Mouse (Mus musculus) heart, postnatal 14 days (tissue): Measurements from ENCODE around the gene Npepps. TPM values are rescaled to one million over a fixed set of nuclear protein-coding genes. Genes with fewer than 3 reads are reported as not detected.
A peak's percentile ranks its signal among the peaks of the same experiment; 100 is the strongest.
"Not testable (repeated sequence)": the region's sequence is repeated elsewhere in the genome, so short reads cannot be mapped to it uniquely, and the experiment has no call there.

Experiments used
- DNase-seq, 2 experiments: peaks; one replicate each; pipeline ENCODE4 v3.0.0; 2021 to 2022
- intact Hi-C: fragments of 180-260 bp; cut with DNase I; formaldehyde crosslinking; loops from one replicate; pipeline ENCODE4 v1.15.1; 2025
- total RNA-seq, 2 experiments: library from RNA; stranded (reverse); gene quantifications; 2 replicates each; pipeline ENCODE4 v1.2.3; 2021

Gene Npepps
- total RNA-seq, 2 experiments from 2014 or later = 65.4 to 70.8 TPM

- DNase-seq = peak; percentile 60 to 76
- intact Hi-C loops = no loop called here
These were observed 21.9 kb upstream of the Npepps start for GRCm38 (mm10) chr11:97302231-97302781.

DNA sequence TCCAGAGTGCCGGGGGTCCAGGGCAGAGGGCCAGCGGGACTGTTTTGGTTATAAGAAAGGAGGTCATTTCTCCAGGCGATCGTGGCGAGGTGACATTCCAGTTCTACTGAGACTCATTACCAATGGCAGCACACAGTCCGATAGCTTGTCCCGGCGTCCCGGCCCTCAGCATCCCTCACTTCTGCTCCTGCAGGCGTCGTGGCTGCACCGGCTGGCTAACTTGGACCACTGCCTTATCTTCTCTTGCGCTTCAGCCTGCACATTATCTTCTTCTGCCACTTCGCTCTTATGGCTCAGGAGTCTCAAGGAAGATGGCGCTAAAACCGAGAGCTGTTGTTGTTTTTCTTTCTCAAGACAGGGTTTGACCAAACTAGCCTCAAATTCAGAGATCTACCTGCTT lies 21.0 kb upstream of the Npepps start:
- no peak for DNase-seq
- intact Hi-C loops = loop anchor here (2.0 kb wide), 1 partner anchor 21 kb away; the partner anchor contains the start of gene Npepps

DNA sequence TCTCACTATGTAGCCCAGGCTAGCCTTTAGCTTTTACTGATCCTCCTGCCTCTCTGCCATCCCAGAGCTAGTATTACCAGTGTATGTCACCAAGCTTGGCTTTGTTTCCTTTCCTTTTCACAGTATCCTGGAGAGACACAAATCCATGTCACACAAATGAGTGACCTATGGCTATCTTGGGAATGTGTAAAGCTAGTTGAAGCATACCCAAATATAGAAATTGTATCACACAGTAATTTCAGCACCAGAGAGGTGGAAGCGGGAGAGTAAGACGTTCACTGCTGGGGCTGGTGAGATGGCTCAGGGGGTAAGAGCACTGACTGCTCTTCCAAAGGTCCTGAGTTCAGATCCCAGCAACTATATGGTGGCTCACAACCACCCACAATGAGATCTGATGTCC lies 19.5 kb upstream of the Npepps start:
- intact Hi-C loops = loop anchor here (2.0 kb wide), 1 partner anchor 19 kb away; the partner anchor contains the start of gene Npepps
- DNase-seq = no peak

DNA sequence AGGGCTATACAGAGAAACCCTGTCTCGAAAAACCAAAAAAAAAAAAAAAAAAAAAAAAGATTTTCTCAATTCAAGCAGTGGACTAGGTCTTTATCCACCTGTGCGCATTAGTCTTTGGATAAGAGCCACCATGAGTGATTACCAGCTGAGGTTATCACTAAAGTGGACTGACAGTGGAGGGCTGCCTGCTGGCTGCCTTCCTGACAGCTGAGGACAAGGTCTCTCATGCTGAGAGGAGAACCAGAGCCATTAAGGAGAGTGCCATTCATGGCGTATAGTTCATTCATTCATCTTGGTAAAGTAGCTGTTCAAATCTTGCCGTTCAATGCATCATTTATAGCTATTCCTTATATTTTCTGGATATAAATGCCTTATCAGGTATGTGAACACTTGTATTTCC lies 16.1 kb upstream of the Npepps start:
- intact Hi-C loops = no loop called here
- DNase-seq = peak in 1 of 2 experiments; percentile 26

- intact Hi-C loops = no loop called here
These were observed 12.3 kb upstream of the Npepps start for GRCm38 (mm10) chr11:97292731-97293130.

GRCm38 (mm10) chr11:97289276-97290230 lies 9.1 kb upstream of the Npepps start:
- intact Hi-C loops = no loop called here
- DNase-seq = peak; percentile 55 to 72

More at GRCm38 (mm10) chr11:97292731-97293130, 12.3 kb upstream of the Npepps start:
- no peak for DNase-seq

- no peak for DNase-seq
- intact Hi-C loops = no loop called here
These were observed 7.2 kb upstream of the Npepps start for GRCm38 (mm10) chr11:97287643-97288042.

DNA sequence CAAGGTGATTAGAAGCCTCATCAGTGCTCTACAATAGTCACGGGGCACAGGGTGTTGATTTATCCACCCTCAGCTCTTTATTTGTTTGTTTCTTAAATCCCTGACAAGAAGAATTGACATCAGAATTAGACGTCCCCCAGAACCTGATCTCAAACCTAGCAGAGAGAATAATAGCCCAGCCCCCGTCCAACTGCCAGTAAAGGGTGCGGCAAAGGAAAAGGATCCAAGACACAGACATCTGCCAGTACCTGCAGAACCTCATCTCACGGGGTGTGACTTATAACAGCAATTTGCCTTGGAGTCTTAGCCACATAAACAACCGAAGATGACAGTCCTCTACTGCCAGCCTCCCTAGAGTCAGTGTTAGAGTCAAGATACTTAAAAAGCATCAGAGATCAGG lies 6.5 kb upstream of the Npepps start:
- no peak for DNase-seq
- intact Hi-C loops = no loop called here

- DNase-seq = peak in 1 of 2 experiments; percentile 25
- intact Hi-C loops = no loop called here
These were observed 5.7 kb upstream of the Npepps start for GRCm38 (mm10) chr11:97285852-97286775.

DNA sequence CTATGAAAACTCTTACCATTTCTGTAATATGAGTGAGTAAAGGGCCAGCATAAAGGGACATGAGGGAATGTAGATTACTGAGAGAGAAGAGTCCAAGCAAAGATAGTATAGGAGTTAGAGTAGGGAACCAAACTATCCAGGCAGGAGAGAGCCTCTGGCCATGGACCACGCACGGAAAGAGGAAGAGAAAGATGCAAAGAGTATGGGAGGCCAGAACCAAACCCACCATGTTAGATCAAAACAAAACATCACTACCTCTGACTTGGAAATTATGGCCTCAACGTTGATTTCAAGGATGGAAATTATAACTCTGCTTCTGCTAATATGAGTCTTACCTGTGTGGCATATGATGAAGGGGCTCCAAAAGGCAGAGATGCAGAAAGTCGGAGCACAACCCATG lies 4.4 kb upstream of the Npepps start:
- intact Hi-C loops = no loop called here

GRCm38 (mm10) chr11:97282179-97282578 lies 1.7 kb upstream of the Npepps start:
- no peak for DNase-seq

More for the DNA sequence above, 4.4 kb upstream of the Npepps start:
- DNase-seq = no peak

DNA sequence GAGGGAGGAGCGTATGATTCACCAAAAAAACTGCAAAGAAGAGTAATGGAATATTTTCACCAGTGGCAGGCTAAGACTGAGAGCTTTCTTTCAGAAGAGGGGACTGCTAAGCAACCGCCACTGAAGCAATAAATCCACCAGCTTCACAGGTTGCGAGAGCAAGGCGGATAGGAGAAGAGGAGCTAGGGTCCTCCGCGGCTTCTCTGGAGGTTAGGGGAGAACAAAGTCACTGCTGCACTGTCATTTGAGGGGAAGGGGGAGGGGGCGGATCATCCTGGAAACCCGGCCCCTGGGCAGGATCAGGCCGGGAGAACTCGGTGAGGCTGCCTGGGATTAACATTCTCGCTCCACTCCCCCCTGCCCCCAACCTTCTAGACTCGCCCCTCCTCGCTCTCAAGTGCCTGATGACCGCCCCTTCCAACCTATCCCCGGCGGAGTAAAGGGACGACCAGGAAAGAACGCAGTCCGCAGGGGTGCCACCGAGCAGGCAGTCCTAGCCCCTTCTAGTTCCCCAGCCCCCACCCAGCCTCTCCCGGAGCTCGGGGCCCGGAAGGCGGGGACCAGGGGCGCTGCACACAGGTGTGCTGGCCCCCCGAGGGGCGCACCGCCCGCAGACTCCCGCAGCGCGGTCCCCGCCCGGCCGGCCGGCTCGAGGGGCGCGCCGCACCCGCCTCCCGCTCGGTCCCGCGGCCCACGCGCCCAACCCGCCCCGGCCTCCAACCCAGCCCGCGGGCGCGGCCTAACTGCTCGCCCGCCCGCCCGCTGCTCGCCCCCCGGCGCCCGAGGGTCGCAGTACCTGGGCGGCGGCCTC lies 828 bp downstream of the Npepps start:
- intact Hi-C loops = loop anchor here (2.0 kb wide), 2 partner anchors 21 to 35 kb away; partner anchors contain the start of gene Mrpl45
- DNase-seq = peak; percentile 59 to 68

More at GRCm38 (mm10) chr11:97282179-97282578, 1.7 kb upstream of the Npepps start:
- intact Hi-C loops = no loop called here

DNA sequence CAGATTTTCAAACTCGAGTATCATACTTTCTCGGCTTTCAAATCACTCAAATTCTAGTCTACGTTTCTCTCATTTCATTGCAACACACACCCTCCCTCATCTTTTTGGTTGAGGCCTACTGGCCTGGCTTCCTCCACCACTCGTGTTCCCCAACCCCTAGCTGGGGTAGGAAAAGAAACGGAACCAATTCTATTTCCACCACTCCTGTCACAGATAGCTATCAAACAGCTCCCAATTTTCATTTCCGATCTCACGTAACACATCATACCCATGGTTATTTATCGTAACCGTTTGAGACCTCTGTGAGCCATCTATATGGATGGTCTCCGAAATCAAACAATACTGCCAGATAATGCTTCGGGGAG lies 1.4 kb downstream of the Npepps start:
- DNase-seq = no peak
- intact Hi-C loops = no loop called here

DNA sequence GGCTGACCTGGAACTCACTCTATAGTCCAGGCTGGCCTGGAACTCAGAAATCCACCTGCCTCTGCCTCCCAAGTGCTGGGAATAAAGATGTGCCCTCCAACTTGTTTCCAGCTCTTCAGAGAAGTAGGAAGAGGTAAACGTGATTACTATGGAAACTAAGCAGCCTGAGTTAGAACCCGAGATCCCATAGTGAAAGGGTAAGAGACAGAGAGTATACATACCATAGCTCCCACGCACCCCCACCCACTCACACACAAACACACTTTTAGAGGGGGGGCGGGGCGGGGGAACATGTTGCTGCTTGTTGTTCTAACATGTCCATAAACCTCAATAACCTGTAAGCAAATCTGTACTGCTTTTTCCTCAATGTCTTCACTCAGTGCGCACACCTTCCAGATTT lies 2.0 kb downstream of the Npepps start:
- intact Hi-C loops = no loop called here

DNA sequence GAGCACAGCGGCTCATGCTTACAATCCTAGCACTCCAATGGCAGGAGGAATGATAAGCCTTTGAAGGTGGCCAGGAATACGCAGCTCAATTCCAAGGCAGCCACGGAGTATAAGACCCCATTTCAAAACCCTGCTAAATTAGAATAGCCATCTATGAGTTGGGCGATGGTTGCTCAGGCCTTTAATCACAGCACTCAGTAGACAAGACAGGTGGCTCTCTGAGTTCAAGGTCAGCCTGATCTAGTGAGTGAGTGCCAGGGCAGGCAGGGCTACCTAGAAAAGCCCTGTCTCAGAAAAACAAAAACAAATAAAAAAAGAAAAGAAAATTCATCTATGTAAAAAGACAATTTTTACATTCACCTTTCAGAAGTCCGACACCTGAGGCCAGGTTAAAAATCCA lies 3.3 kb downstream of the Npepps start:
- no peak for DNase-seq
- intact Hi-C loops = no loop called here

More for the DNA sequence above, 2.0 kb downstream of the Npepps start:
- DNase-seq = no peak

- no peak for DNase-seq
- intact Hi-C loops = no loop called here
These were observed 4.4 kb downstream of the Npepps start for GRCm38 (mm10) chr11:97276019-97276418.

DNA sequence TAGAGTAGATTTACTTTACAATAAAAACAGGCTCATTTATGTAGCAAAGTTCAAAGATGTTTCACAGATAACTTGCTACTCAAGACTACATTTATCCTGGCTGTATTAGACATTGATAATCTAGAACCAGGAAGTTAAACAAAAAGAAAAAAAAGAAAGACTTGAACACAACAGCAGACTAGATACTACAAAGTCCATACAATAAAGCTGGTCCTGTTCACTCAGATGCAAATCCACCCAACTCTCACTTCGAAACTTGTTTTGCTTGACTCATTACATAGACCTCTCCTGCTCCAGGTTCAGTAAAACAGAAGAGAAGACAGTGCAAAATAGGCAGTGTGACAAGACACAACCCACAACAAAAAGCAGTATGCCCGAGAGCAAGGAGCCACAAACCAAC lies 5.1 kb downstream of the Npepps start:
- intact Hi-C loops = no loop called here
- no peak for DNase-seq

- DNase-seq, intact Hi-C loops: not testable (repeated sequence)
These were observed 5.5 kb downstream of the Npepps start for GRCm38 (mm10) chr11:97274947-97275346.

GRCm38 (mm10) chr11:97273613-97274012 lies 6.8 kb downstream of the Npepps start:
- intact Hi-C loops = no loop called here
- DNase-seq = no peak

GRCm38 (mm10) chr11:97272835-97273234 lies 7.6 kb downstream of the Npepps start:
- DNase-seq = no peak
- intact Hi-C loops = no loop called here
